Comparison of ENCODE assay signal across 24 mouse cellular contexts in the genomic region with DNA sequence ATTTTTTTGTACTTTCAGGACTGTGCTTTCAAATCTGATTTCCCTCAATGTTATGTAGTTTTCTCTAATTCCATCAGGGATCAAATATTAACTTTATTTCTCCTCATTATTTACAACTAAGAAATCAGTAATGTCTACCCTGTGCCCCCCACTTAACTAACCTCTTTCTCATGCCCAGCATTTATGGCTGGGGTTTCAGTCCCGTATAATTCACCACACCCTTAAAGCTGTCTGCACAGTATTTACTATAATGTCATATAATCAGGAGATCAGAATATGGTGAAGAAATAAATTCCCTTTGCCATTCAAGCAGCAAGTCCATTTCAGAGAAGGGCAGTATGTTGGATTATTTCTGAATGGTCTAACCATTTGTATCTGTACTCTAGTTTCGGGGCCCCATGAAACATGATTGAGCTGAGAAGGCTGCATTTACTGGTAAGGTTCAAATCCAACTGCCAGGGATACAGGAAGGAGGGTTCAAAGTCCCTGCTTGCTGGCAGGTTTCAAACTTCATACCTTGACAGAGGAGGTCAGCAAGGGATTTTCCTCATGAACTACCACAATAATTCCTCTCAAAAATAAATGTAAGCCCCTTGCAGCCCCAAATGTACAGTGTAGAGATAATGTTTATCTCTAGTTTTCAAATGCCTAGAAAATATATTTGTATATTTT. TPM values are rescaled to one million over a fixed set of nuclear protein-coding genes. Genes with fewer than 3 reads are reported as not detected.
DNase-seq lines count a peak whose midpoint lies in the region; ATAC-seq and TF ChIP-seq lines count a peak whose summit lies in the region.
"Had no signal": no experiment of that assay in that cellular context is flagged by ENCODE, and none has a peak within 500 bp of the region (broad histone marks: within the 10 kb centered on the region; RNA-seq: fewer than 3 reads in every experiment).

No protein-coding gene starts in this region.

- peak; percentile 26 for DNase-seq in kidney, adult 9 months
- no peak for DNase-seq in kidney, adult 11 months
- DNase-seq in layer of hippocampus, adult 2 months (ENCODE audit: low spot score in 2 of 2): no peak
- no peak for DNase-seq in layer of hippocampus, postnatal 36 days
- DNase-seq in lung, adult 2 months: no peak
- DNase-seq: adrenal gland, adult 2 months; adrenal gland, postnatal 14 days; cerebellum, adult 11 months; cerebellum, adult 2 months; cerebellum, adult 9-11 months; cerebellum, postnatal 25 days; forebrain, postnatal 0 days; gastrocnemius, postnatal 25 days; heart, postnatal 10 days; heart, postnatal 36 days had no signal

- no peaks in the 10 kb centered on the region for H3K4me1 ChIP-seq in intestine, embryonic 16.5 days (ENCODE audit: control insufficient read depth, insufficient read depth, low read length)
- no peaks in the 10 kb centered on the region for H3K4me1 ChIP-seq in lung, adult 2 months (ENCODE audit: control insufficient read depth, insufficient read depth, low read length)
- H3K4me1 ChIP-seq: embryonic facial prominence, embryonic 12.5 days; embryonic facial prominence, embryonic 15.5 days; heart, embryonic 15.5 days; hindbrain, embryonic 10.5 days; hindbrain, embryonic 13.5 days had no signal

- peak overlapping the region; percentile 83 for H3K27ac ChIP-seq in layer of hippocampus, adult 2 months
- no peak overlapping the region for H3K27ac ChIP-seq in intestine, embryonic 16.5 days (ENCODE audit: low read length)
- H3K27ac ChIP-seq: embryonic facial prominence, embryonic 12.5 days; embryonic facial prominence, embryonic 15.5 days; heart, embryonic 15.5 days; hindbrain, embryonic 10.5 days; hindbrain, embryonic 13.5 days had no signal

- no peak overlapping the region for H3K4me2 ChIP-seq in intestine, embryonic 16.5 days (ENCODE audit: low read depth, low read length)
- H3K4me2 ChIP-seq: embryonic facial prominence, embryonic 12.5 days; embryonic facial prominence, embryonic 15.5 days; heart, embryonic 11.5 days; heart, embryonic 15.5 days; hindbrain, embryonic 13.5 days had no signal

- no peak overlapping the region for H3K4me3 ChIP-seq in layer of hippocampus, adult 2 months
- H3K4me3 ChIP-seq in intestine, embryonic 16.5 days (ENCODE audit: low read length): no peak overlapping the region
- H3K4me3 ChIP-seq in lung, adult 2 months (replicated peaks; ENCODE audit: extremely low read depth, low read depth, low read length): no peak overlapping the region
- H3K4me3 ChIP-seq: embryonic facial prominence, embryonic 12.5 days; embryonic facial prominence, embryonic 15.5 days; heart, embryonic 15.5 days; hindbrain, embryonic 10.5 days; hindbrain, embryonic 13.5 days had no signal

- no peak for TF ChIP-seq CTCF in layer of hippocampus, adult 2 months (conservative IDR thresholded peaks at IDR 0.05)
- TF ChIP-seq CTCF in lung, adult 2 months (IDR thresholded peaks at IDR 0.05; ENCODE audit: insufficient read depth, low read length): no peak

- no peaks in the 10 kb centered on the region for H3K36me3 ChIP-seq in intestine, embryonic 16.5 days (ENCODE audit: control insufficient read depth, insufficient read depth, low read length)
- H3K36me3 ChIP-seq: embryonic facial prominence, embryonic 12.5 days; embryonic facial prominence, embryonic 15.5 days; heart, embryonic 15.5 days; hindbrain, embryonic 10.5 days; hindbrain, embryonic 13.5 days had no signal

- H3K9me3 ChIP-seq in intestine, embryonic 16.5 days (ENCODE audit: control insufficient read depth, low read length): no peaks in the 10 kb centered on the region
- H3K9me3 ChIP-seq: embryonic facial prominence, embryonic 12.5 days; embryonic facial prominence, embryonic 15.5 days; heart, embryonic 15.5 days; hindbrain, embryonic 10.5 days; hindbrain, embryonic 13.5 days had no signal

- peak; percentile 84 for ATAC-seq in intestine, embryonic 16.5 days
- ATAC-seq: CD4-positive, CD25-positive, alpha-beta regulatory T cell, adult 4 months; forebrain, embryonic 14.5 days had no signal

- H3K9ac ChIP-seq in intestine, embryonic 16.5 days (ENCODE audit: low read depth, low read length): no peak overlapping the region
- H3K9ac ChIP-seq: embryonic facial prominence, embryonic 12.5 days; embryonic facial prominence, embryonic 15.5 days; forebrain, postnatal 0 days; heart, embryonic 15.5 days; hindbrain, embryonic 13.5 days had no signal

- no peak for TF ChIP-seq POLR2A in lung, adult 2 months (IDR thresholded peaks at IDR 0.05; ENCODE audit: borderline replicate concordance, extremely low read depth, low read depth, low read length)

- 65% methylated on average over 2 of the region's 2 CpGs for WGBS in intestine, embryonic 16.5 days
- WGBS in lung, adult 2 months: 77% methylated on average over 2 of the region's 2 CpGs

- H3K27me3 ChIP-seq in intestine, embryonic 16.5 days (replicated peaks; ENCODE audit: control insufficient read depth, insufficient read depth, low read length): no peaks in the 10 kb centered on the region
- H3K27me3 ChIP-seq: embryonic facial prominence, embryonic 12.5 days; embryonic facial prominence, embryonic 15.5 days; heart, embryonic 15.5 days; hindbrain, embryonic 13.5 days had no signal

RNA-seq across cellular contexts. Expression of a gene that starts 41.6 kb away (rescaled TPM):
- under 1 TPM in 1 of 2 experiments, not detected in 1; 0.15 TPM for total RNA-seq in layer of hippocampus, adult 2 months (2021)
- under 1 TPM in 1 of 2 experiments, not detected in 1; 0.38 TPM for total RNA-seq in layer of hippocampus, postnatal 36 days (2021)
- 0.68 and 0.72 TPM in 2 replicates for polyA plus RNA-seq in intestine, embryonic 16.5 days (2015; fragmentation: Nextera tagmentation; extraction: Ambion mirVana)
- 1.1 and 1.8 TPM in 2 replicates for polyA plus RNA-seq in lung, adult 2 months (2012; rRNA removed)
- total RNA-seq: forebrain, postnatal 0 days had no signal
- polyA plus RNA-seq: forebrain, embryonic 14.5 days; forebrain, postnatal 0 days had no signal

RNA-seq across cellular contexts. Expression of a gene that starts 46.9 kb away (rescaled TPM):
- total RNA-seq in layer of hippocampus, adult 2 months (2021): 10 to 100 TPM; 73.2 to 73.6 TPM
- 10 to 100 TPM; 73.6 to 78.2 TPM for total RNA-seq in layer of hippocampus, postnatal 36 days (2021)
- polyA plus RNA-seq in intestine, embryonic 16.5 days (2015; fragmentation: Nextera tagmentation; extraction: Ambion mirVana): 176 TPM in 2 replicates
- 14.0 and 25.1 TPM in 2 replicates for polyA plus RNA-seq in lung, adult 2 months (2012; rRNA removed)
